Mouse (Mus musculus) midbrain, embryonic 12.5 days (tissue): ENCODE results near the gene Sec13. TPM values are rescaled to one million over a fixed set of nuclear protein-coding genes. Genes with fewer than 3 reads are reported as not detected.

Experiments
- ATAC-seq: fragments of 200-750 bp; cut with Nextera tagmentation; 2 replicates; pipeline ENCODE4 v1.8.0; 2017; ENCODE audit warnings: low read depth, moderate TSS enrichment, moderate library complexity; ENCODE audit not compliant: low FRiP score
- H3K27ac ChIP-seq: fragments of 300-500 bp; sonication (generic); replicated peaks from 2 replicates; pipeline ENCODE4 v1.5.1; 2016; ENCODE audit warnings: mild to moderate bottlenecking
- H3K27me3 ChIP-seq: fragments of 300-500 bp; sonication (generic); 2 replicates; pipeline ENCODE4 v1.6.1; 2016; ENCODE audit warnings: mild to moderate bottlenecking
- H3K36me3 ChIP-seq: fragments of 300-500 bp; sonication (generic); 2 replicates; pipeline ENCODE4 v1.6.1; 2016
- H3K4me1 ChIP-seq: fragments of 300-500 bp; sonication (generic); 2 replicates; pipeline ENCODE4 v1.6.1; 2016
- H3K4me2 ChIP-seq: fragments of 300-500 bp; sonication (generic); replicated peaks from 2 replicates; pipeline ENCODE4 v1.6.1; 2016; ENCODE audit warnings: mild to moderate bottlenecking, moderate library complexity
- H3K4me3 ChIP-seq: fragments of 300-500 bp; sonication (generic); 2 replicates; pipeline ENCODE4 v1.5.1; 2016; ENCODE audit warnings: mild to moderate bottlenecking
- H3K9ac ChIP-seq: fragments of 300-500 bp; sonication (generic); replicated peaks from 2 replicates; pipeline ENCODE4 v1.6.1; 2016; ENCODE audit warnings: mild to moderate bottlenecking, moderate library complexity
- H3K9me3 ChIP-seq: fragments of 300-500 bp; sonication (generic); 2 replicates; pipeline ENCODE4 v1.6.1; 2016; ENCODE audit warnings: mild to moderate bottlenecking
- WGBS: fragments of 180-500 bp; shearing (Covaris S2); methylation state at CpG from one replicate; pipeline ENCODE4 v1.1.7; 2016; 5-methylcytosine and 5-hydroxymethylcytosine counted together
- polyA plus RNA-seq: library from polyadenylated mRNA; unstranded; fragments of >200 nt; fragmentation: Nextera tagmentation; extraction: Ambion mirVana; gene quantifications from 2 replicates; pipeline ENCODE4 v1.2.1, GENCODE M21; 2016

Sec13 gene
- polyA plus RNA-seq, 1 experiment from 2014 or later, result 233 TPM

- Histone ChIP-seq H3K27ac (peak overlapping the region; percentile 88), H3K4me1 (peaks cover 22% of the 10 kb centered on the region), H3K36me3 (peaks cover 22% of the 10 kb centered on the region), H3K4me3 (peak overlapping the region; percentile 89), H3K27me3 (0 out of 2 replicates have a peak, but pooled peaks cover 10% of the 10 kb centered on the region), H3K9ac (peak overlapping the region; percentile 83), H3K4me2 (peak overlapping the region; percentile 91), H3K9me3 (no peaks in the 10 kb centered on the region)
- under 1% methylated on average over 88 of the region's 113 CpGs for WGBS
- peak; percentile 79; the same call in 1 of the 2 replicates for ATAC-seq
Measured at GRCm38 (mm10) chr6:113697222-113698205, 43.0 kb downstream of the Sec13 start.

- peak within 1 kb of the TSS; percentile 88 for H3K27ac ChIP-seq
- peak within 1 kb of the TSS; percentile 89 for H3K4me3 ChIP-seq
- peaks cover 13% of the 10 kb centered on the region for H3K36me3 ChIP-seq
- H3K9ac ChIP-seq, result peak within 1 kb of the TSS; percentile 83
- H3K4me1 ChIP-seq, result peaks cover 22% of the 10 kb centered on the region
- ATAC-seq, result peak; percentile 100
- peak within 1 kb of the TSS; percentile 91 for H3K4me2 ChIP-seq
- H3K27me3 ChIP-seq, result 0 out of 2 replicates have a peak, but pooled peaks cover 10% of the 10 kb centered on the region
- WGBS, result under 1% methylated on average over 58 of the region's 58 CpGs
- H3K9me3 ChIP-seq, result no peaks in the 10 kb centered on the region
Measured at GRCm38 (mm10) chr6:113696582-113697221, 43.8 kb downstream of the Sec13 start, which contains the start of gene Tatdn2. Gene Tatdn2, plus strand, starts transcription at chr6:113697050.

GRCm38 (mm10) chr6:113695766-113696355 is 44.7 kb downstream of the Sec13 start:
- WGBS, result 83% methylated on average over 4 of the region's 4 CpGs

GRCm38 (mm10) chr6:113695203-113695602 is 45.3 kb downstream of the Sec13 start:
- Histone ChIP-seq H3K36me3 (0 out of 2 replicates have a peak, but pooled peaks cover 5% of the 10 kb centered on the region), H3K9me3 (no peaks in the 10 kb centered on the region), H3K27ac (no peak overlapping the region), H3K4me2 (no peak overlapping the region), H3K27me3 (0 out of 2 replicates have a peak, but pooled peaks cover 10% of the 10 kb centered on the region), H3K4me3 (no peak overlapping the region), H3K9ac (no peak overlapping the region), H3K4me1 (peaks cover 30% of the 10 kb centered on the region)
- 66% methylated on average over 1 of the region's 1 CpGs for WGBS
- ATAC-seq, result no peak

More at GRCm38 (mm10) chr6:113695766-113696355, 44.7 kb downstream of the Sec13 start:
- H3K9ac ChIP-seq, result 0 out of 2 replicates have a peak overlapping the region, but pooled peaks have one; percentile 43
- peak overlapping the region; percentile 91 for H3K4me2 ChIP-seq
- no peak overlapping the region for H3K27ac ChIP-seq
- peaks cover 23% of the 10 kb centered on the region for H3K4me1 ChIP-seq
- peak overlapping the region; percentile 89; the same call in 1 of the 2 replicates for H3K4me3 ChIP-seq
- ATAC-seq, result no peak
- H3K9me3 ChIP-seq, result no peaks in the 10 kb centered on the region
- 0 out of 2 replicates have a peak, but pooled peaks cover 10% of the 10 kb centered on the region for H3K27me3 ChIP-seq
- 0 out of 2 replicates have a peak, but pooled peaks cover 5% of the 10 kb centered on the region for H3K36me3 ChIP-seq

GRCm38 (mm10) chr6:113693377-113693776 is 47.2 kb downstream of the Sec13 start:
- Histone ChIP-seq H3K36me3 (no peaks in the 10 kb centered on the region), H3K27me3 (0 out of 2 replicates have a peak, but pooled peaks cover 10% of the 10 kb centered on the region), H3K4me2 (no peak overlapping the region), H3K9me3 (no peaks in the 10 kb centered on the region), H3K9ac (no peak overlapping the region), H3K27ac (no peak overlapping the region), H3K4me3 (no peak overlapping the region), H3K4me1 (peaks cover 26% of the 10 kb centered on the region)
- ATAC-seq, result no peak
- WGBS, result 93% methylated on average over 5 of the region's 5 CpGs

GRCm38 (mm10) chr6:113692661-113693133 is 47.8 kb downstream of the Sec13 start:
- Histone ChIP-seq H3K9me3 (no peaks in the 10 kb centered on the region), H3K9ac (no peak overlapping the region), H3K4me2 (no peak overlapping the region), H3K27ac (no peak overlapping the region), H3K36me3 (no peaks in the 10 kb centered on the region), H3K27me3 (0 out of 2 replicates have a peak, but pooled peaks cover 10% of the 10 kb centered on the region), H3K4me1 (peaks cover 19% of the 10 kb centered on the region), H3K4me3 (no peak overlapping the region)
- 82% methylated on average over 5 of the region's 5 CpGs for WGBS
- no peak for ATAC-seq

- 85% methylated on average over 4 of the region's 4 CpGs for WGBS
- Histone ChIP-seq H3K4me3 (no peak overlapping the region), H3K4me2 (no peak overlapping the region), H3K36me3 (no peaks in the 10 kb centered on the region), H3K4me1 (peaks cover 14% of the 10 kb centered on the region), H3K27me3 (0 out of 2 replicates have a peak, but pooled peaks cover 9% of the 10 kb centered on the region), H3K9ac (peak overlapping the region; percentile 28; the same call in 1 of the 2 replicates), H3K27ac (peak overlapping the region; percentile 56; the same call in 1 of the 2 replicates), H3K9me3 (no peaks in the 10 kb centered on the region)
- ATAC-seq, result no peak
Measured at GRCm38 (mm10) chr6:113691084-113691462, 49.5 kb downstream of the Sec13 start.

GRCm38 (mm10) chr6:113690400-113691083 is 50.0 kb downstream of the Sec13 start:
- H3K4me3 ChIP-seq, result no peak overlapping the region
- no peak overlapping the region; the same call in 1 of the 2 replicates for H3K4me2 ChIP-seq
- H3K27ac ChIP-seq, result peak overlapping the region; percentile 58
- H3K9ac ChIP-seq, result peak overlapping the region; percentile 28; the same call in 1 of the 2 replicates
- no peak for ATAC-seq
- no peaks in the 10 kb centered on the region for H3K36me3 ChIP-seq
- peaks cover 13% of the 10 kb centered on the region; the same call in 1 of the 2 replicates for H3K4me1 ChIP-seq
- 0 out of 2 replicates have a peak, but pooled peaks cover 4% of the 10 kb centered on the region for H3K27me3 ChIP-seq
- WGBS, result 15% methylated on average over 14 of the region's 14 CpGs
- no peaks in the 10 kb centered on the region for H3K9me3 ChIP-seq

GRCm38 (mm10) chr6:113690008-113690399 is 50.5 kb downstream of the Sec13 start:
- no peak overlapping the region; the same call in 1 of the 2 replicates for H3K9ac ChIP-seq
- no peaks in the 10 kb centered on the region for H3K36me3 ChIP-seq
- no peaks in the 10 kb centered on the region for H3K9me3 ChIP-seq
- H3K4me1 ChIP-seq, result peaks cover 13% of the 10 kb centered on the region; the same call in 1 of the 2 replicates
- WGBS, result 38% methylated on average over 7 of the region's 7 CpGs
- ATAC-seq, result no peak
- no peak overlapping the region for H3K4me3 ChIP-seq
- peak overlapping the region; percentile 58 for H3K27ac ChIP-seq
- no peak overlapping the region for H3K4me2 ChIP-seq
- H3K27me3 ChIP-seq, result no peaks in the 10 kb centered on the region

- Histone ChIP-seq H3K4me1 (peaks cover 13% of the 10 kb centered on the region; the same call in 1 of the 2 replicates), H3K4me3 (no peak overlapping the region), H3K9me3 (no peaks in the 10 kb centered on the region), H3K4me2 (no peak overlapping the region), H3K9ac (no peak overlapping the region), H3K36me3 (no peaks in the 10 kb centered on the region), H3K27ac (no peak overlapping the region), H3K27me3 (no peaks in the 10 kb centered on the region)
- no peak for ATAC-seq
- 40% methylated on average over 8 of the region's 8 CpGs for WGBS
Measured at GRCm38 (mm10) chr6:113686551-113687125, 53.9 kb downstream of the Sec13 start.
